Mouse (Mus musculus): ENCODE measurements around the gene Plxnb2. TPM values are rescaled to one million over a fixed set of nuclear protein-coding genes. Genes with fewer than 3 reads are reported as not detected.

Plxnb2 gene
- polyA plus RNA-seq, 1 experiment: 210 TPM

GRCm38 (mm10) chr15:89147024-89147423 lies 33.6 kb downstream of the Plxnb2 start:
- DNase-seq: no peak
- TF ChIP-seq CTCF (IDR thresholded peaks at IDR 0.05; ENCODE audit: insufficient read depth, low read length) (no peak), POLR2A (IDR thresholded peaks at IDR 0.05; ENCODE audit: borderline replicate concordance, extremely low read depth, low read depth, low read length) (no peak)
- 10% methylated on average over 16 of the region's 16 CpGs for WGBS
- peaks cover 3% of the 10 kb centered on the region for H3K4me1 ChIP-seq (ENCODE audit: control insufficient read depth, insufficient read depth, low read length)
- no peak overlapping the region for H3K4me3 ChIP-seq (replicated peaks; ENCODE audit: extremely low read depth, low read depth, low read length)

- no peak for TF ChIP-seq CTCF (IDR thresholded peaks at IDR 0.05; ENCODE audit: insufficient read depth, low read length)
- peak; percentile 17; the same call in 1 of the 2 replicates for TF ChIP-seq POLR2A (IDR thresholded peaks at IDR 0.05; ENCODE audit: borderline replicate concordance, extremely low read depth, low read depth, low read length)
- Histone ChIP-seq H3K4me3 (replicated peaks; ENCODE audit: extremely low read depth, low read depth, low read length) (peak overlapping the region; percentile 3), H3K4me1 (ENCODE audit: control insufficient read depth, insufficient read depth, low read length) (peaks cover 4% of the 10 kb centered on the region)
- 19% methylated on average over 27 of the region's 27 CpGs for WGBS
- DNase-seq: peak; percentile 54
Measured at GRCm38 (mm10) chr15:89146537-89146936, 34.1 kb downstream of the Plxnb2 start.

DNA sequence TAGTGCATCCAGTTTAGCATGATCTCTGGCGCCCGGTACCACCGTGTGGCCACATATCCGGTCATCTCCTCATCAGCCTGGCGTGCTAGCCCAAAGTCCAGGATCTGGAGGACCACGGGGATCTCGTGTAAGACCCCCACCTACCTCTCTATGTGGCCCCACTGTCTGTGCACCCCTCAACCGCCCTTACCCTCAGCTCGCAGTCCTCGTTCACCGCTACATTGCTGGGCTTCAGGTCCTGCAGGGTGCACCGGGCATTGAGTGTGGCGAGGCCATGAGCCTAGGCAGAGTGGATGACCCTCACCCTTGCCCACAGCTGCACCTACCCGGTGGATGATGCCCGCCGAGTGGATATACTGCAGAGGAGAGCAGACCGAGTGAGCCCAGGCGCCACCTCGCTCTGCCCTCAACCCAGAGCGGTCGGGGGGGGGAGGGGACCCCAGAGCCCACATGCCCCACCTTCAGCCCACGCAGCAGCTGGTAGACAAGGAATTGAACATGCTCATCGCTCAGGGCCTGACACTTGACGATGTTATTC lies 34.7 kb downstream of the Plxnb2 start:
- no peak overlapping the region for H3K4me3 ChIP-seq (replicated peaks; ENCODE audit: extremely low read depth, low read depth, low read length)
- H3K4me1 ChIP-seq (ENCODE audit: control insufficient read depth, insufficient read depth, low read length): peaks cover 10% of the 10 kb centered on the region
- DNase-seq: no peak
- WGBS: 75% methylated on average over 24 of the region's 24 CpGs
- TF ChIP-seq POLR2A (IDR thresholded peaks at IDR 0.05; ENCODE audit: borderline replicate concordance, extremely low read depth, low read depth, low read length): no peak
- no peak for TF ChIP-seq CTCF (IDR thresholded peaks at IDR 0.05; ENCODE audit: insufficient read depth, low read length)

GRCm38 (mm10) chr15:89144965-89145364 lies 35.6 kb downstream of the Plxnb2 start:
- H3K4me1 ChIP-seq (ENCODE audit: control insufficient read depth, insufficient read depth, low read length): peaks cover 10% of the 10 kb centered on the region
- WGBS: 70% methylated on average over 11 of the region's 11 CpGs
- H3K4me3 ChIP-seq (replicated peaks; ENCODE audit: extremely low read depth, low read depth, low read length): no peak overlapping the region
- no peak for TF ChIP-seq CTCF (IDR thresholded peaks at IDR 0.05; ENCODE audit: insufficient read depth, low read length)
- no peak for TF ChIP-seq POLR2A (IDR thresholded peaks at IDR 0.05; ENCODE audit: borderline replicate concordance, extremely low read depth, low read depth, low read length)
- no peak for DNase-seq

- no peak for DNase-seq
- TF ChIP-seq CTCF (IDR thresholded peaks at IDR 0.05; ENCODE audit: insufficient read depth, low read length): no peak
- TF ChIP-seq POLR2A (IDR thresholded peaks at IDR 0.05; ENCODE audit: borderline replicate concordance, extremely low read depth, low read depth, low read length): no peak
- Histone ChIP-seq H3K4me3 (replicated peaks; ENCODE audit: extremely low read depth, low read depth, low read length) (no peak overlapping the region), H3K4me1 (ENCODE audit: control insufficient read depth, insufficient read depth, low read length) (peaks cover 14% of the 10 kb centered on the region)
- 73% methylated on average over 2 of the region's 2 CpGs for WGBS
Measured at GRCm38 (mm10) chr15:89143134-89143533, 37.5 kb downstream of the Plxnb2 start.

GRCm38 (mm10) chr15:89141905-89142304 lies 38.7 kb downstream of the Plxnb2 start:
- Histone ChIP-seq H3K4me1 (ENCODE audit: control insufficient read depth, insufficient read depth, low read length) (peaks cover 14% of the 10 kb centered on the region), H3K4me3 (replicated peaks; ENCODE audit: extremely low read depth, low read depth, low read length) (no peak overlapping the region)
- 38% methylated on average over 4 of the region's 4 CpGs for WGBS
- TF ChIP-seq POLR2A (IDR thresholded peaks at IDR 0.05; ENCODE audit: borderline replicate concordance, extremely low read depth, low read depth, low read length) (no peak), CTCF (IDR thresholded peaks at IDR 0.05; ENCODE audit: insufficient read depth, low read length) (no peak)
- DNase-seq: no peak

DNA sequence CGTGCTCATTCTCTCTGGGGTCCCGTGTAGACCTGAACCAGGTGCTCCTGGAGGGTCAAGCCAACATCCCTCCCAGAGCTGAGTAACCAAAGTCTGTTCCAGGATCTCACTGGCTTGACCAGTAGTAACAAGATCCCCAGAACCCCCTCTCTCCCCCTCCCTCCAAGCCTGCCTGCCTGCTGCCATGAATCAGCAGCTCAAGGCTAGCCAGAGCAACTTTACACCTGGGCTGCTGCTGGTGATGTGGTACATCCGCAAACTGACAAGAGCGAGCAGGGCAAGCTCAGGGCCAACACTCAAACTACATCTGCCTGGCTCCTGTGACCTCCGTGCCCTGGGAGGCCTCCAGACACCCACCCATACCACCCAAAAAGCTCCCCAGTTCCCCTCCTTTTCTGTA lies 39.1 kb downstream of the Plxnb2 start:
- DNase-seq: no peak
- WGBS: 24% methylated on average over 5 of the region's 5 CpGs
- Histone ChIP-seq H3K4me3 (replicated peaks; ENCODE audit: extremely low read depth, low read depth, low read length) (no peak overlapping the region), H3K4me1 (ENCODE audit: control insufficient read depth, insufficient read depth, low read length) (peaks cover 14% of the 10 kb centered on the region)
- TF ChIP-seq POLR2A (IDR thresholded peaks at IDR 0.05; ENCODE audit: borderline replicate concordance, extremely low read depth, low read depth, low read length): no peak
- no peak for TF ChIP-seq CTCF (IDR thresholded peaks at IDR 0.05; ENCODE audit: insufficient read depth, low read length)

GRCm38 (mm10) chr15:89140659-89141252 lies 39.8 kb downstream of the Plxnb2 start, which contains the start of gene Mapk12:
Mapk12 (minus strand) TSS chr15:89140703.
- no peak for DNase-seq
- WGBS: 1% methylated on average over 21 of the region's 21 CpGs
- Histone ChIP-seq H3K4me3 (replicated peaks; ENCODE audit: extremely low read depth, low read depth, low read length) (peak within 1 kb of the TSS; percentile 88), H3K4me1 (ENCODE audit: control insufficient read depth, insufficient read depth, low read length) (peaks cover 14% of the 10 kb centered on the region)
- TF ChIP-seq CTCF (IDR thresholded peaks at IDR 0.05; ENCODE audit: insufficient read depth, low read length) (no peak), POLR2A (IDR thresholded peaks at IDR 0.05; ENCODE audit: borderline replicate concordance, extremely low read depth, low read depth, low read length) (peak; percentile 55; the same call in 1 of the 2 replicates)

DNA sequence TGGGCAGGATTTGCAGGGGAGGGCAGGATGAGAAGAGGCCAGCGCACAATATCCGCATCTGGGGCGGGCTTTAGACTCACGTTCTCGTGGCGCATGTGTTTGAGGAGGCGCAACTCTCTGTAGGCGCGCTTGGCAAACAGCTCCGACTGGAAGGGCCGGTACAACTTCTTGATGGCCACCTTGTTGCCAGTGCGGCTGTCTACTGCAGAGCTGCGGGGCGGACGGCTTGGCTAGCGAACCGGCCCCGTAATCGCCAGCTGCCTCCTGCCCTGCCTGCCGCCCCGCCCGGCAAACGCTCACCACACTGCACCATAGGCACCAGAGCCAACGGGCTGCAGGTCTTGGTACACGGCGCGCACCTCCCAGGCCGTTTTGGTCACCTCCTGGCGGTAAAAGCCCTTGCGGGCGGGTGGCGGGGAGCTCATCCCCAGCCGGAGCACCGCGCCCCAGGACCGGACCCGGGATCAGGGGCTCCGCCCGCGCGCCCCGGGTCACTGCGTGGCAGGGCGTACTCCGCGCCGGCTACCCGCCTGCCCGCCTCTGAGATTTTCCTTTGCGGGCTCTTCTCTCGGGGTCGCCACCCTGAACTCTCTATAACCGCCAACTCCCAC lies 40.4 kb downstream of the Plxnb2 start:
- Histone ChIP-seq H3K4me1 (ENCODE audit: control insufficient read depth, insufficient read depth, low read length) (peaks cover 14% of the 10 kb centered on the region), H3K4me3 (replicated peaks; ENCODE audit: extremely low read depth, low read depth, low read length) (peak overlapping the region; percentile 88)
- no peak for TF ChIP-seq CTCF (IDR thresholded peaks at IDR 0.05; ENCODE audit: insufficient read depth, low read length)
- TF ChIP-seq POLR2A (IDR thresholded peaks at IDR 0.05; ENCODE audit: borderline replicate concordance, extremely low read depth, low read depth, low read length): peak; percentile 69; the same call in 1 of the 2 replicates
- under 1% methylated on average over 53 of the region's 53 CpGs for WGBS
- DNase-seq: peak; percentile 62

All from lung, adult 2 months (tissue).